Comparison of ENCODE assay signal across 14 mouse cellular contexts in genomic region chr5:26945169-26945920, GRCm38 (mm10).
DNase-seq lines count a peak whose midpoint lies in the region; ATAC-seq and TF ChIP-seq lines count a peak whose summit lies in the region.
"Had no signal": no experiment of that assay in that cellular context is flagged by ENCODE, and none has a peak within 500 bp of the region (broad histone marks: within the 10 kb centered on the region; RNA-seq: fewer than 3 reads in every experiment).

No protein-coding gene starts in this region.

- intact Hi-C loops in heart, postnatal 36 days (cut with DNase I): no loop called here
- intact Hi-C loops in heart, postnatal 14 days (cut with DNase I): no loop called here

- H3K9me3 ChIP-seq in forebrain, embryonic 13.5 days (replicated peaks): no peaks in the 10 kb centered on the region
- no peaks in the 10 kb centered on the region for H3K9me3 ChIP-seq in forebrain, embryonic 11.5 days (ENCODE audit: control insufficient read depth, low read length)
- H3K9me3 ChIP-seq in hindbrain, postnatal 0 days (ENCODE audit: low read length): no peaks in the 10 kb centered on the region
- H3K9me3 ChIP-seq in midbrain, embryonic 16.5 days (replicated peaks; ENCODE audit: control insufficient read depth, low read length, poor library complexity, severe bottlenecking): no peaks in the 10 kb centered on the region
- H3K9me3 ChIP-seq: embryonic facial prominence, embryonic 10.5 days; liver, embryonic 13.5 days; midbrain, embryonic 12.5 days had no signal

- WGBS in forebrain, embryonic 13.5 days: 52% methylated on average over 4 of the region's 4 CpGs
- WGBS in forebrain, embryonic 11.5 days: 70% methylated on average over 4 of the region's 4 CpGs
- WGBS in cerebellum, adult 2 months: 13% methylated on average over 4 of the region's 4 CpGs
- 21% methylated on average over 4 of the region's 4 CpGs for WGBS in hindbrain, postnatal 0 days
- WGBS in midbrain, embryonic 16.5 days: 48% methylated on average over 4 of the region's 4 CpGs

- H3K4me2 ChIP-seq in forebrain, embryonic 13.5 days: no peak overlapping the region
- no peak overlapping the region for H3K4me2 ChIP-seq in forebrain, embryonic 11.5 days (ENCODE audit: low read depth, low read length, severe bottlenecking)
- no peak overlapping the region for H3K4me2 ChIP-seq in hindbrain, postnatal 0 days (ENCODE audit: low read depth, low read length)
- H3K4me2 ChIP-seq in midbrain, embryonic 16.5 days (ENCODE audit: low read length): no peak overlapping the region
- H3K4me2 ChIP-seq: liver, embryonic 13.5 days; midbrain, embryonic 12.5 days had no signal

- no peak for TF ChIP-seq POLR2A in cerebellum, adult 2 months (IDR thresholded peaks at IDR 0.05; ENCODE audit: borderline replicate concordance, insufficient read depth, low read length)

- H3K4me1 ChIP-seq in forebrain, embryonic 13.5 days: 0 out of 2 replicates have a peak, but pooled peaks cover 4% of the 10 kb centered on the region
- H3K4me1 ChIP-seq in forebrain, embryonic 11.5 days (replicated peaks; ENCODE audit: control insufficient read depth, insufficient read depth, low read length): no peaks in the 10 kb centered on the region
- peaks cover 31% of the 10 kb centered on the region for H3K4me1 ChIP-seq in cerebellum, adult 2 months (ENCODE audit: control insufficient read depth, insufficient read depth, low read length)
- H3K4me1 ChIP-seq in hindbrain, postnatal 0 days (ENCODE audit: insufficient read depth, low read length): no peaks in the 10 kb centered on the region; the same call in 1 of the 2 replicates
- 0 out of 2 replicates have a peak, but pooled peaks cover 5% of the 10 kb centered on the region for H3K4me1 ChIP-seq in midbrain, embryonic 16.5 days (ENCODE audit: control insufficient read depth, insufficient read depth, low read length)
- H3K4me1 ChIP-seq: embryonic facial prominence, embryonic 10.5 days; liver, embryonic 13.5 days; midbrain, embryonic 12.5 days had no signal

- H3K36me3 ChIP-seq in forebrain, embryonic 13.5 days (ENCODE audit: poor library complexity, severe bottlenecking): no peaks in the 10 kb centered on the region
- H3K36me3 ChIP-seq in forebrain, embryonic 11.5 days (ENCODE audit: control insufficient read depth, insufficient read depth, low read length): no peaks in the 10 kb centered on the region
- no peaks in the 10 kb centered on the region for H3K36me3 ChIP-seq in hindbrain, postnatal 0 days (ENCODE audit: insufficient read depth, low read length)
- no peaks in the 10 kb centered on the region for H3K36me3 ChIP-seq in midbrain, embryonic 16.5 days (ENCODE audit: control insufficient read depth, insufficient read depth, low read length)
- H3K36me3 ChIP-seq: embryonic facial prominence, embryonic 10.5 days; liver, embryonic 13.5 days; midbrain, embryonic 12.5 days had no signal

- no peak overlapping the region for H3K27ac ChIP-seq in forebrain, embryonic 13.5 days
- no peak overlapping the region for H3K27ac ChIP-seq in forebrain, embryonic 11.5 days (ENCODE audit: low read depth, low read length)
- H3K27ac ChIP-seq in cerebellum, adult 2 months (ENCODE audit: insufficient read depth, low read length): peak overlapping the region; percentile 63
- peak overlapping the region; percentile 27; the same call in 1 of the 2 replicates for H3K27ac ChIP-seq in hindbrain, postnatal 0 days
- 0 out of 2 replicates have a peak overlapping the region, but pooled peaks have one; percentile 15 for H3K27ac ChIP-seq in midbrain, embryonic 16.5 days (ENCODE audit: low read length)
- H3K27ac ChIP-seq: embryonic facial prominence, embryonic 10.5 days; liver, embryonic 13.5 days; midbrain, embryonic 12.5 days had no signal

- H3K4me3 ChIP-seq in forebrain, embryonic 13.5 days: no peak overlapping the region
- H3K4me3 ChIP-seq in forebrain, embryonic 11.5 days (ENCODE audit: low read depth, low read length): no peak overlapping the region
- H3K4me3 ChIP-seq in cerebellum, adult 2 months (replicated peaks; ENCODE audit: insufficient read depth, low read depth, low read length): no peak overlapping the region
- no peak overlapping the region for H3K4me3 ChIP-seq in hindbrain, postnatal 0 days (ENCODE audit: low read length)
- H3K4me3 ChIP-seq in midbrain, embryonic 16.5 days (ENCODE audit: low read depth, low read length): no peak overlapping the region
- H3K4me3 ChIP-seq: embryonic facial prominence, embryonic 10.5 days; liver, embryonic 13.5 days; midbrain, embryonic 12.5 days had no signal

- no peak for DNase-seq in forebrain, embryonic 11.5 days (ENCODE audit: low spot score)
- DNase-seq in cerebellum, adult 2 months: peak; percentile 45 to 75
- DNase-seq in hindbrain, postnatal 0 days (ENCODE audit: low spot score): peak; percentile 52
- no peak for DNase-seq in heart, postnatal 36 days
- DNase-seq in heart, postnatal 14 days: no peak
- no peak for DNase-seq in embryo, embryonic 10.5 days (ENCODE audit: low spot score)
- DNase-seq: adrenal gland, postnatal 36 days; gastrocnemius, postnatal 14 days; kidney, postnatal 4 days; liver, embryonic 13.5 days had no signal

- no peak for TF ChIP-seq CTCF in cerebellum, adult 2 months (IDR thresholded peaks at IDR 0.05; ENCODE audit: borderline replicate concordance, insufficient read depth, low read depth, low read length)
- no peak for TF ChIP-seq CTCF in hindbrain, postnatal 0 days (IDR thresholded peaks at IDR 0.05; ENCODE audit: low read depth)

- no peaks in the 10 kb centered on the region for H3K27me3 ChIP-seq in forebrain, embryonic 13.5 days
- no peaks in the 10 kb centered on the region for H3K27me3 ChIP-seq in forebrain, embryonic 11.5 days (ENCODE audit: control insufficient read depth, insufficient read depth, low read length)
- H3K27me3 ChIP-seq in cerebellum, adult 2 months (ENCODE audit: control insufficient read depth, insufficient read depth, low read length): no peaks in the 10 kb centered on the region
- H3K27me3 ChIP-seq in hindbrain, postnatal 0 days (ENCODE audit: insufficient read depth, low read length): no peaks in the 10 kb centered on the region
- no peaks in the 10 kb centered on the region for H3K27me3 ChIP-seq in midbrain, embryonic 16.5 days (ENCODE audit: control insufficient read depth, insufficient read depth, low read depth, low read length)
- H3K27me3 ChIP-seq: liver, embryonic 13.5 days; midbrain, embryonic 12.5 days had no signal

- H3K9ac ChIP-seq in forebrain, embryonic 13.5 days: no peak overlapping the region
- H3K9ac ChIP-seq in forebrain, embryonic 11.5 days (ENCODE audit: low read length): no peak overlapping the region
- H3K9ac ChIP-seq in hindbrain, postnatal 0 days (replicated peaks; ENCODE audit: low read length): no peak overlapping the region
- H3K9ac ChIP-seq in midbrain, embryonic 16.5 days (ENCODE audit: low read depth, low read length): no peak overlapping the region
- H3K9ac ChIP-seq: liver, embryonic 13.5 days; midbrain, embryonic 12.5 days had no signal

- peak; percentile 81 for ATAC-seq in forebrain, embryonic 13.5 days
- no peak for ATAC-seq in forebrain, embryonic 11.5 days (replicated peaks; ENCODE audit: low FRiP score)
- ATAC-seq in hindbrain, postnatal 0 days: no peak
- ATAC-seq in midbrain, embryonic 16.5 days: peak; percentile 54; the same call in 1 of the 2 replicates

Comparison
In these comparisons a context has a peak if more than half of its experiments do, and no peak if none do; other contexts are left out.
1. ATAC-seq: peak in forebrain, embryonic 13.5 days (single experiment) and midbrain, embryonic 16.5 days (single experiment); none in forebrain, embryonic 11.5 days (single experiment) and hindbrain, postnatal 0 days (single experiment).
2. H3K27ac ChIP-seq: peak in cerebellum, adult 2 months (single experiment), hindbrain, postnatal 0 days (single experiment) and midbrain, embryonic 16.5 days (single experiment); none in forebrain, embryonic 13.5 days (single experiment) and forebrain, embryonic 11.5 days (single experiment).
3. DNase-seq: peak in cerebellum, adult 2 months (2 of 2) and hindbrain, postnatal 0 days (single experiment); none in forebrain, embryonic 11.5 days (single experiment), heart, postnatal 36 days (0 of 2), heart, postnatal 14 days (0 of 2) and embryo, embryonic 10.5 days (single experiment).